Mouse (Mus musculus): ENCODE measurements around the gene Cdh5. TPM values are rescaled to one million over a fixed set of nuclear protein-coding genes. Genes with fewer than 3 reads are reported as not detected.
A peak's percentile ranks its signal among the peaks of the same experiment; 100 is the strongest.

Cdh5 gene
- polyA plus RNA-seq, 1 experiment: 9.0 TPM

- 94% methylated on average over 9 of the region's 9 CpGs for WGBS
- no peak for DNase-seq (ENCODE audit: low read depth, low spot score)
Measured at GRCm38 (mm10) chr8:104130916-104131315, 29.5 kb downstream of the Cdh5 start.

- no peak for DNase-seq (ENCODE audit: low read depth, low spot score)
- 76% methylated on average over 7 of the region's 7 CpGs for WGBS
Measured at GRCm38 (mm10) chr8:104131414-104131975, 30.1 kb downstream of the Cdh5 start.

DNA sequence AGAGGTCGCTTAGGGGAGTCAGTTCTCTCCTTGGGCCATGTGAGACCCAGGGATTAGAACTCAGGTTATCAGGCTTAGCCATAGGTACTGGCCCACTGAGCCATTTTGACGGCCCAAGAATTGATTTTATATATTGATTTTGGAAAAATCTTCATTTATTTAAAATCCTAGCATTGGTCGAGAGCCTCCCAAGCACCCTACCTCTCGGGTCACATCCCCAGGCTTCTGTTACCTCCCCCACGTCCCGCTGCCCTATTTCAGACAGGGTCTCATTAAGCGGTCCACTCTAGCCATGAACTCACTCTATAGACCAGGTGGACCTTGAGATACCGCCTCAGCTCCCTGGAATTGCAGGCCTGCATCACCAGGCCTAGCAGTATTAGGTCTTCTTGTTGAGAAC, 33.1 kb downstream of the Cdh5 start:
- DNase-seq (ENCODE audit: low read depth, low spot score): no peak
- 94% methylated on average over 8 of the region's 8 CpGs for WGBS

DNA sequence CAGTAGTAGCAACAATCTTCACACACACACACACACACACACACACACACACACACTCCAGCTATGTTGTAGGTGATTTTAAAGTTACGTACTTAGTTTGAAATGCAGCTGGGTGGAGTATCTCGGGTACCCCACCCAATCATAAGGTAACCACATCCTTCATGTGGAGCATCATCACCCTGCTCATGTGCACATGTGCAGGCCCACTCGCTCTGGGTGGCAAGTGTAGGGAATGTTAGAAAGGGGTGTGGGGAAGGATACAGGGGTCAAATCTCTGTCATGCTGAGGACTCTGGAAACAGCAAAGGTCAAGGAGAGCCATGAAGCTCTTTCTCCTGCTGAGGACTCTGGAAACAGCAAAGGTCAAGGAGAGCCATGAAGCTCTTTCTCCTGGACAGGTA, 34.9 kb downstream of the Cdh5 start:
- WGBS: 87% methylated on average over 3 of the region's 3 CpGs
- DNase-seq (ENCODE audit: low read depth, low spot score): no peak

DNA sequence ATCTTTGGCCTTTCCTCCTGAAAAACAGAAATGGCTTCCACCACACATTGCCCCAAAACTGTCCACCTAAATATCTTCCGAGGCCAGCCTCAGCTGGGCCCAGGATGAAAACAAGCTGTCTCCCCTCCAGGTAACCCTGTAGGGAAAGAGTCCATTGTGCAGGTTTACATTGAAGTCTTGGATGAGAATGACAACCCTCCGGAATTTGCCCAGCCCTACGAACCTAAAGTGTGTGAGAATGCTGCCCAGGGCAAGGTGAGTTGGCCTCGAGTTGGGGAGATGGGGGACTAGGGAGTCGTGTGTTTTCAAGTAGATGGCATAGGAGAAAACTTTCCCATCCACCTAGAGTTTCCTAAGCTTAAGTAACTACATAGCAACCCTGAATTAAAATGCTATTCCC, 36.2 kb downstream of the Cdh5 start:
- WGBS: 74% methylated on average over 5 of the region's 5 CpGs
- no peak for DNase-seq (ENCODE audit: low read depth, low spot score)

DNA sequence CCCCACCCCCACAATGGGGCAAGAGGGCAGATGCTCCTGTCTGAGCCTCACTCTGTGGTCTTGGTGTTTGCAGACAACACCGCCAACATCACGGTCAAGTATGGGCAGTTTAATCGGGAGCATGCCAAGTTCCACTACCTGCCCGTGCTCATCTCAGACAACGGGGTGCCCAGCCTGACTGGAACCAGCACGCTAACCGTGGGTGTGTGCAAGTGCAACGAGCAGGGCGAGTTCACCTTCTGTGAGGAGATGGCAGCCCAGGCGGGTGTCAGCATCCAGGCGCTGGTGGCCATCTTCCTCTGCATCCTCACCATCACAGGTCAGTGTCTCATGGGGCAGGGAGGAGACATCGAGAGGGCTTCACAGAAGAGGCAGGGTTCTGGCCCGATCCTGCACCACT, 39.2 kb downstream of the Cdh5 start:
- 76% methylated on average over 13 of the region's 13 CpGs for WGBS

DNA sequence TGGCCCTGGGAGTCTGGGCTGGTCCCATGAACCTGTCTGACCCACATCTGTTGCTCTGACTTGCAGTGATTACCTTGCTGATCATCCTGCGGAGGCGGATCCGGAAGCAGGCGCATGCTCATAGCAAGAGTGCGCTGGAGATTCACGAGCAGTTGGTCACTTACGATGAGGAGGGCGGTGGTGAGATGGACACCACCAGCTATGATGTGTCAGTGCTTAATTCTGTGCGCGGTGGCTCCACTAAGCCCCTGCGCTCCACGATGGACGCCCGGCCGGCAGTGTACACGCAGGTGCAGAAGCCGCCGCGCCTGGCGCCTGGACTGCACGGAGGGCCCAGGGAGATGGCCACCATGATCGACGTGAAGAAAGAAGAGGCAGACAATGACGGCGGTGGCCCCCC, 41.0 kb downstream of the Cdh5 start:
- WGBS: 90% methylated on average over 25 of the region's 25 CpGs

More for the DNA sequence above, 39.2 kb downstream of the Cdh5 start:
- no peak for DNase-seq (ENCODE audit: low read depth, low spot score)

DNA sequence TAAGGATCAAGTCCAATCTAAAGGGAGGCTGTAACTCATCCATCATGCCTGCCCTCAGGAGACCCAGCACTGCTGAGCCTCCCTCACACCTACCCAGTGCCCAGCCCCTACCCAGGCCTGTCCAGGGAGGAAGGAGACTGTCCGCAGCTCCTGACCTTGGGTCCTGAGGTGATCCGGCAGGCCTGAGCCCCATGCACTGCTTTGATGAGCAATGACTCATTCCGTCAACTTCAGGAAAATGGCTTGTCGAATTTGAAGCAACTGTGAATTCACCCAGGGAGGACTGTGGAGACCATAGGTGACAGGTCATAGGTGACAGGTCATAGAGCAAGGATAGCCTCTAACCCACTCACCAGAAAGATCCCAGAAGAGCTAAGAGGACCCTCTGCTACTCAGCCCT, 42.0 kb downstream of the Cdh5 start:
- WGBS: 52% methylated on average over 4 of the region's 4 CpGs
- DNase-seq (ENCODE audit: low read depth, low spot score): no peak

More for the DNA sequence above, 41.0 kb downstream of the Cdh5 start:
- no peak for DNase-seq (ENCODE audit: low read depth, low spot score)

DNA sequence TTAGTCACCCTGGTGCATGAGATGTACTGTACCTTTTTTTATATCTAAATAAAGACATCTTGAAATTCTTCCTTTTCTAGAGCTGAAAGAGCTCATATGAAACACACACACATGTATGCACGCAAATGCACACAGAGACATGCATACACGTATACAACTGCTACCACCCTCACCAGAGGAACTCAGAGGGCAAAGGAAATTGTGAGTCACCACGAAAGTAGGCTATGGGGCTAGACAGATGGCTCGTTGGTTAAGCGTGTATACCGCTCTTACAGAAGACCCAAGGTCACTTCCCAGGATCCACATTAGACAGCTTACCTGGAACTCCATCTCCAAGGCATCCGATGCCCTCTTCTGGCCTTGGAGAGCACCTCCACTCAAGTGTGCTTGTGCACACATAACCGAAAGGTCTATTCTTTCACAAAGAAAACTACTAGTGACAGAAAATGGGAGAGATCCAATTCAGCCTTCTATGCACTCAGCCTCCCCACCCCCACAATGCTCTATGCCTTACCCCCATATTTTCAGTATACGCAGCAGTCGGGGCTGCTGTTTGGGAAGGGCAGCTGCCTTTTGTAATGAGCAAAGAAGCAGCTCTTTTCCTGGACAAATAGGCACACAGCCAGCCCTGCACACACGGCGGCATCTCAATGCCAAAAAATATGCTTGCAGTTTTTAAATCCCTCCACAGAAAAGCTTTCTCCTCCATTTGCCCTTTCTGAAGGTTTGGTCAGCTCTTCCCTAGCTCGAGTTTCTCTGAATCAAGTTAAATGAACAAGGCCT, 43.2 kb downstream of the Cdh5 start:
- DNase-seq (ENCODE audit: low read depth, low spot score): no peak
- WGBS: 67% methylated on average over 13 of the region's 13 CpGs

DNA sequence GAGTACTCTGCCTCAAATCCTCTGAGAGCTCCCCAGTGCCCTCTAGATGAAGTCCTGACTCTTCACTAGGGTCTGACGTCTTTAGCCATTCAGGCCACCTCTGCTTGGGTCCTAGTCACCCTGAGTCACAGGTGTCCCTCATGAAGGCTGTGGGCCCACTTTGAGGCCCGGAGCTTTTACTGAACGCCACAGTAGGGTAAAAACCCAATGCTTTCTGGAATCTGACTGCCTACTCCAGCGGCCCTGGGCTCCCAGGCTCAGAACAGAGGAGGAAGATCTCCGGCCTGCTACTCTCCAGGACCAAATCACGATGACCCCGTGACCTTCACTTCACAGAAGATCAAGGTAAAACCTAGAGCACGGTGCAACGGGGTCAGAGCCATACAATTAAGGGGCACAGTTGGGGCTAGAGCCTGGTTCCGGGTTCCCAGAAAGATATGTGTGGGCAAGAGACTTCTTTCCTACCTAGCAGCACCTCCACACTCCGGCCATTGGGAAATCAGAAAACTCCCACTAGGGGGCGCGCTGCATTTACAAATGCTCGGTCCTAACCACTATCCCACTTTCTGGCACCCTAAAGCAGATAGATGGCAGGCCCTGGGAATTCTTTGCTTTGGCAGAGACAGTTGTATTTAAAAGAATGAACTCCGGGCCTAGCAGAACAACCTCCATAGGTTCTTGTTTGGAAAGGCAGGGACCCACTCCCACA, 44.7 kb downstream of the Cdh5 start:
- DNase-seq (ENCODE audit: low read depth, low spot score): peak; percentile 27
- 36% methylated on average over 15 of the region's 15 CpGs for WGBS

GRCm38 (mm10) chr8:104146717-104147494, 45.5 kb downstream of the Cdh5 start:
- 85% methylated on average over 15 of the region's 15 CpGs for WGBS
- DNase-seq (ENCODE audit: low read depth, low spot score): no peak

- DNase-seq (ENCODE audit: low read depth, low spot score): no peak
- 97% methylated on average over 2 of the region's 2 CpGs for WGBS
Measured at GRCm38 (mm10) chr8:104147947-104148346, 46.5 kb downstream of the Cdh5 start.

DNA sequence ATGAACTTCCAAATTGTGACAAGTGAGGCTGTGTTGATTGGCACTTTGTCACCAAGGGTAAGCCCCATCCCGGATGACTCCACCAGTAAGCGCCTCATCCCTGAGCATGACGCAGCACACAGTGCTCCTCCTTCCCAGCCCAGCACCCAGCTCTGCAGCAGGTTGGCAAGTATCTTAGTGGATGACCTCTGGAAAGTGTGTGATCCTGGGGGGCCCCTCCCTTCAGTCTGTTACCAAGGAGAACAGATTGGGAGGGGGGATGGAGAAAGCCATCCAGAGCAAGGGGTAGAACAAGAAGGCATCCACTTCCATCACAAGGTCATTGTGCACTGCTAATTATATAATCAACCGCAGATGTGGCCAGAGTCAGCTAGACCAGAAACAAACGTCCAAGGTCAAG, 59.3 kb downstream of the Cdh5 start:
- no peak for DNase-seq (ENCODE audit: low read depth, low spot score)
- 71% methylated on average over 5 of the region's 5 CpGs for WGBS

DNA sequence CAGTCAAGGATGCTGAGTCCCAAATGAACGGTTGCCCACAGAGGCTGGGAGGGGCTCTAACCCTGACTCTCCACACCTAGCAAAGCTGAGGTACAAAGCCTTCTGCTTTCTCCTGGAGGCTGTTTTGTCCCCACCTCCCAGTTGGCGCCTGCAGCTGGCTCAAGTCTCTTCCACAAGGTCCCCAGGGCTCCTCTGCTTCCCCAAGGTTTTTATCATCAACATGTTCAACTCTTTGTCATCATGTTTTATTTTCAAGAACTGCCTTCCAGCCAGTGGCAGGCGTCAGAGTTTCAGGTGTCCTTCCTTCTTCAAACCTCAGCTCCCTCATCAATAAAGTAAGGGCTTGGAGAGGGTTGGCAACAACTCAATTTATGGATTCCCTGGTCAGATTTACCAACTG, 68.0 kb downstream of the Cdh5 start:
- DNase-seq (ENCODE audit: low read depth, low spot score): no peak
- WGBS: 81% methylated on average over 3 of the region's 3 CpGs

GRCm38 (mm10) chr8:104170118-104171049, 69.0 kb downstream of the Cdh5 start, which contains the start of gene Bean1:
Gene Bean1, plus strand, starts transcription at chr8:104170442.
- WGBS: 2% methylated on average over 87 of the region's 87 CpGs
- DNase-seq (ENCODE audit: low read depth, low spot score): no peak

DNA sequence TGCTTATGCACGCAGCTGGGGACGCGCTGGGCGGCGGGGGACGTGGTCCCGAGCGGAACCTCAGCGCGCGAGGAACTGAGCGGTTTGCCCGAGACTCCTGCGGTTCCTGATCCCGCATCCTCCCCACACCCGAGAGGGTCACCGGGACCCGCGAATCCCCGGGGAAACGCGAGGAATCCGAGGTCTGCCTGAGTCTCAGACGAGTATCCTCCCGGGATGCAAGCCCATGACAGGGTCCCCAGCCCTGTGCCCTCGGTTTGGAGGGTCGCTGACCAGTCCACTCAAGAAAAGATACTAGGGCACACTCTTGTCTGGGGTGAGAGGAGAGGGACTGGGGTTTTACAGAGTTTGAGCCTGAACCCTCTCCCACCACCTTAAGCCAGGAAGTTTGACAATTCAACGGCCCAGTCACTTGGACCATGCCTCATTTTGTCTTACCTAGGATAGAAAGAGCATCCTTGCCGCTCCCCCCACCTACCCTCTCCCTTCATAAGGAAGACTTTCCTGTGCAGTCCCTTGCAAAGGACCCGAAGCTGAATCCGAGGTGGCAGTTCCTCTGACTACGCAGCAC, 69.7 kb downstream of the Cdh5 start:
- 7% methylated on average over 32 of the region's 32 CpGs for WGBS
- DNase-seq (ENCODE audit: low read depth, low spot score): no peak

- DNase-seq (ENCODE audit: low read depth, low spot score): no peak
- WGBS: 89% methylated on average over 6 of the region's 6 CpGs
Measured at GRCm38 (mm10) chr8:104172420-104172819, 71.0 kb downstream of the Cdh5 start.

GRCm38 (mm10) chr8:104175848-104176527, 74.6 kb downstream of the Cdh5 start:
- 62% methylated on average over 8 of the region's 8 CpGs for WGBS
- no peak for DNase-seq (ENCODE audit: low read depth, low spot score)
